Mouse (Mus musculus) cerebellum, postnatal 10 days (tissue): ENCODE measurements around the gene Unc5c.

Experiments
- DNase-seq, 2 experiments: peaks; one replicate each; pipeline ENCODE4 v3.0.0; 2021; ENCODE audit warnings: mixed read lengths in 2 of 2

Unc5c gene

DNA sequence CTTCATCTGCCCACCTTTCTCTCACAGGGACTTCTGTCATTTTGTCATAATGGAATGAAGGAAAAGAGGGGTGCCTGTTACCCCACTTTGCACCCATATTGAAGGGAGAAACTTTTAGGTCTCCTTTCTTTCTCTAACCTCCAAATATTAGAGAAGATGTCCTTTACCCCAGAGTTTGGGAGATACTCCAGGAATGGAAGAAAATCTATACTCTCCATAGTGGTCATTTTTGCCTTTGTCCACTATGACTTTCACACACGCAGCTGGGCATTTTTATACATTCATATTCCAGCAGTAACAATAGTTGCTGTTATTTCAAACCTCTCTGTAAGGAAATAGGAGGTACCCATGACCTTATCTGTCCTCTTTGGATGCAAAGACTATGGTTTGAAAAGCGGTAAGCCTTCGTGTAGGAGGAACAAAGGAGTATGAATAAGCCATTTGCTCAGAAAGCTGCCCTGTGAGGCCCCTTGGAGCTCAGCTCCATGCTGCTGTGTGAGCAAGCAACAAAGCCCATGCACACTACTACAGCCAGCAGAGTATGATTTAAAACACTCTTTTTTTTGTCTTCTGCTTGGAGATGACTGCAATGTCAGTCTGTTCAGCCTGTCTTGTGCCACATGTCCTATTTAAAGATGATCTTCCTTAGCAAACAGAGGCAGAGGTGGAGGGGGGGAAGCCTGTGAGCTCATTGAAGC lies 353.7 kb downstream of the Unc5c start:
- no peak for DNase-seq

DNA sequence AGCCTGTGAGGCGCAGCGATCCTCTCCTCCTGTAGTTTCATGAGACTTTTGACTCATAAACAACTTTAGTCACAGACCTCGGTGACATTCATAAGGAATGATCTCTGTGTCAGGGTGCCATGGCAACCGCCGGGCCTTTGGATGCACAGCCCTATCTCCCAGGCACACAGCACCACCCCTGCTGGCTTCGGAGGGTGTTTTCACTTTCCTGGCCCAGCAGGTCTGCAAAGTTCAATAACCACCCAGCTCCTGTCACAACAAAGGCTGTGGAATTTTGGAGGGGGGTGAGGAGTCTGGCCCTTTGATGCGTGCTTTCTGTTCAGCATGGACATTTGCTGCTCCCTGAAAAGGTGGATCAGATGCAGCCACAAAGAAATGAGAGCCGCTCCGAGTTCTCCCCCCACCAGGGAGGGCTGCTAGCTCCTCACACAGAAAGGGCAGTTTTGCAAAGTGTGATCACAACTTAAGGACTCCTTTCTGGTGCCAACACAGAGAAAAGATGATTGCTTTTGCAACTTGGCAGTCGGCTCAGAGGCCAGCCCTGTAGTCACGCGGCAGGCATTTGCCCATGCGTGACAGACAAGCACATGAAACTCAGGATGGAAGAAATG lies 354.4 kb downstream of the Unc5c start:
- DNase-seq, result peak; percentile 41 to 57

DNA sequence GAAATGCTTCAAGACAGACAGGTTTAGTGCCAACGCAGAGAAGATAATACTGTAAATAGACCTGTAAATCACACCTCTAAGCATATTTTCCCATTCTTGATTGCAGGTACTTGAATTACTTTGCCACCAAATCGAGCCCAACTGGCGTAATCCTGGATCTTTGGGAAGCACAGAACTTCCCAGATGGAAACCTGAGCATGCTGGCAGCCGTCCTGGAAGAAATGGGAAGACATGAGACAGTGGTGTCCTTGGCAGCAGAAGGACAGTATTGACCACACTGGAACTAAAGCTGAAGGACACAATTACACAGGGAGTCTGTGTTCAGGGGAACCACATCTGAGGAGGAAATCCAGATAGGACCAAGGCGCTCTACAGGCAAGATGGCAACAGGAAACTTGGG lies 363.3 kb downstream of the Unc5c start:
- peak; percentile 43 to 60 for DNase-seq

- DNase-seq, result peak; percentile 84 to 85
Measured at GRCm38 (mm10) chr3:141831135-141831534, 366.1 kb downstream of the Unc5c start.

DNA sequence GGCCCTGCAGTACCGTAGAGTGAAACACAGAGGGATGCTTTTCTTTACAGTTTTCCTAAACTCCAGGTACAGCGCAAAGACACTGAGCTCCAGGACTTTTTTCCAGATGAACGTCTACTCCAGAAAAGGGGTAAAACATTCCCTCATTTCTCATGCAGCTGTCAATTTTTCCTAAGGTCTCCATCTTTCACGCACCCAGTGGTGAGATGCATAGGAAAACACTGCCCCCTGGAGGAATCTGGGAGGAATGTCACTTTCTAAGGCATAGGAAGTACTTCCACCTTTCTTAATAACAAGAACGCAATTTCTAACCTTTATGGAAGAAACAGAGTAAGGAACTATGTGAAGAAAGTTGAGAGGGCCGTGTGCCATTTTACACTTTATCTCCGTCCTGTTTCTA lies 373.8 kb downstream of the Unc5c start:
- DNase-seq, result peak; percentile 69 to 81

- no peak for DNase-seq
Measured at GRCm38 (mm10) chr3:141849206-141849605, 384.2 kb downstream of the Unc5c start.

DNA sequence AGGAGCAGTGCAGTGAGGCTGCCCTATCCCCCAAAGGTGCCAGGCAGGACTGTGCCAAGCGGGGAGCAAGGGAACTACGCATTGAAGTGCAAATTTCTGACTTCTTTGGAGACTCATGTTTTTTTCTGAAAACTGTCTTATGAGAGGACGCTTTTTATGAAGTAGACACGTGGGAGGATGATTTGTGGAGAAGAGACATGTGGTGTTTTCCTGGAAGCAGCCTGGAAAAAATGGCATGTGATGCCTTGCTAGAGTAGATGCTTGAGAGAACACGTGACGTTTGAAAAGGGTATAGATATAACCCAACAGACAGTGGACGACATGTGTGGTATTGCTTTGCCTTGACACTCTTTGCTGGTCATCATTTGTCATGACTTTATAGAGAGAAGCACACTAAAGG lies 385.1 kb downstream of the Unc5c start:
- DNase-seq, result no peak

DNA sequence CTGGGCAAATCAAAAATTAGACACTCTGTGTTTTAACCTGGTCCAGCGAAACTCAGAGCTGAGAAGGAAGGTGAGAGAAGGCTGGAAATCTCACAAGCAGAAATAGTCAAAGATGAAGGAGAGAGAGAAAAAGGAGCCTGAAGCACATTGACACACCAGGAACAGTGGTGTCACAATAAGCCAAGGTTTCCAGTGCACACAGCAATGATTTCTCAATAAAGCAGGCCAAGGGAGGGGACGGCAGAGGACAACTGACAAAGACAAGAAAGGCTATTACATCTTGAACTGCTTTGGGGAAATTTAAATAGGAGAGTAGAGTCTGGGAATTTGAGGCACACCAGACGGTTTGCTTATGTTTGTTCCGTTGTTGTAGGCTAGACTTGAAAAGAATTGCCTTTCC lies 389.3 kb downstream of the Unc5c start:
- no peak for DNase-seq

DNA sequence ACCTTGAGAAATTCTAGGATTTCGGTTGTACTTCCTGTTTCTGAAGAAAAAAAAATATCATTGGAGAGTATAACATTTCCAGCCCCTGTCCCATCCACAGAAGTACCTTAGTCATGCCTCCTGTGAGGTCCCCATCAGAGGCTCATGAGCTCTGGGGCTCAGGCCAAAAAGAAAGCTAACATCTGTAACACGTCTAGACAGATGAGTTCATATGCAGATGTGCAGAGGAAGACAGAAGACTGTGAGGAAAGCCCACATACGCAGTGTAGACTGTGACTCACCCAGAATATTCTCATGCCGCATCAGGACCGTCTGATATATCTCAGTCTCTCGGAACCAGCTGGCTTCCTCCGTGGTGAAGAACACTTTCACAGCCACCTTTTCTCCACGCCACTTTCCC lies 392.1 kb downstream of the Unc5c start:
- no peak for DNase-seq

DNA sequence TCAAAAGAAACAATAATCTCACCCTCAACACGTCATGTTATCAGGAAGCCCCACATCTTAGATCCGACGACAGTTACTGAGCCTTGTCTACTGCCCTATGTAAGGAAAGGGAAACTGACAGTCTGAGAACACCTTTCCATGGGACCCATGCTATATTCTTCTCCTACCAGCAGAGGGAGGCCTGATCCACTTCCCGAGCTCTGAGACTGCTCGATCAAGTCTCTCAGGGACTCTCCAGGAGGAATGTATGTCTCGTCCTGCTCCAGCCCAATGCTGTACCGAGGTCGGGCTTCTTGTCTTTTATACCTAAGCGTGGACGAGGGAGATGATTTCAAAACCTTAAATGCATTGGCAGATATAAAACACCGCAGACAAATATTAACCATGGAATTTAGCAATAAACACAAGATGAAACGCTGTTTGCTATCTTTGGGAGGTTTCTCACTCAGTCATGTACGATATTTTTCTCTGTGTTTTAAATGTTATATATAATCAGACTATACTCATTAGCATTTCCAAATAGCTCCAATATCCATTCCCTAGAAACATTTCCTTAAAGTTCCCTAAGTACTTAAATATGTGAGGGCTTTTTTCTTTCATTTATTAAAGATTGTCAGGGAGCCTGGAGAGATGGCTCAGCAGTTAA lies 397.9 kb downstream of the Unc5c start:
- peak; percentile 75 to 76 for DNase-seq

DNA sequence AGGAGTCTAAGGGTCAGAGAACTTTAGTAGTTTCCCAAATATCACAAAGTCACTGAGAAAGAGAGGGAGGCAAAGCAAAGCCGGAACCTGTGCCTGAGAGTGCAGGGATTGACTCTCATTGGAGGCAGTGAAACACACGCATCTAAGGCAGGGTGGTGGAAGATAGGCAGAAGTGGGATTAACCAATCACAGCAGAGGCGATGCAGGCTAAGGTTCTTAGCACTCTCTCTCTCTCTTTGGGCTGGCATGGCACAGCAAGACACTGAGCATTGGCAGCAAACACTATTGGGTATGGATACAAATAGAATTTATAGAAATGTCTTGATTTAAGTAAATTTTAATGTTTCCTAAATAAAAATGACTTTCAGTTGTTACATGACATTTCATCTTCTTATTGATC lies 406.8 kb downstream of the Unc5c start:
- no peak for DNase-seq

DNA sequence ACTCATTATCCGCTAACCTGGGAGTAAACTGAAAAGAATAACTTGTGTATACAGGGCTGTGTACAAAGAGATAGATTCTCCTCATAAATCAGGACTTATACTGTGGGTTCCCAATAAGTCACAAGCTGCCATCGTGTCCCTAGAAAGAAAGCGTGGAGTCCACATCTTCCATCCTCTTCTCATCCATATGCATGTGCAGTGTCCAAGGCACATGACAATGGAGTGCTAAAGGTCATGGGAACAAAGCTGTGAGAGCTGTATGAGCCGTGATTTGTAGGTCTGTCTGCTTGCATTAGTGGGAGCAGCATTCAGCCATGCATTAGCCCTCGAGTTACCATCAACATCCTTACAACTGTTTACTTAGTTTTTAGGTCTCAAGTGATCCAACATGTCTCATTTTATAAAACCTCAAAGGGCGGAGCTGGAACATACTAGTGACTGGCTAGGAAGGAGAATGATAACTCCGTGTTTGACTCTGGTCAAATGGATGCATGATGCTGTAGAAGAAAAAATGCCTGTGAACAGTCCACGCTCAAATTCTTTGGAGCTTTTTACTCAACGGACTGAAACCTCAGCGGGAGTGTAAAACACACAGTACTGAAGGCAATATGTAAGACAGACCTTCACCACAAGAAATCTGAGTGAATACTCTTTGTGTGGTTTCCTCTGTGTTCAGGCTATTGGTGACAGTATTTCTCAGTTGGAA lies 407.5 kb downstream of the Unc5c start:
- no peak for DNase-seq

- DNase-seq, result no peak
Measured at GRCm38 (mm10) chr3:141882496-141882895, 417.5 kb downstream of the Unc5c start.

GRCm38 (mm10) chr3:141884190-141884589 lies 419.2 kb downstream of the Unc5c start:
- no peak for DNase-seq
